Mouse (Mus musculus) liver, embryonic 14.5 days (tissue): ENCODE results near the gene Slc22a2.

ENCODE experiments used
- CTCF ChIP-seq: IDR thresholded peaks from 2 replicates; pipeline ENCODE4 v1.5.1; 2016; ENCODE audit warnings: antibody characterized with exemption, low read depth, control low read depth
- EP300 ChIP-seq: IDR thresholded peaks from 2 replicates; pipeline ENCODE4 v1.6.1; 2016; ENCODE audit warnings: antibody characterized with exemption, low read depth

- peak; percentile 60 for TF ChIP-seq CTCF
- no peak for TF ChIP-seq EP300
Measured at GRCm38 (mm10) chr17:12639585-12639984, 55.7 kb downstream of the Slc22a2 start.
